Mouse (Mus musculus) heart, embryonic 14.5 days (tissue): ENCODE data around the gene Gp1ba. TPM values are rescaled to one million over a fixed set of nuclear protein-coding genes. Genes with fewer than 3 reads are reported as not detected.

ENCODE experiments used
- ATAC-seq: fragments of 200-750 bp; cut with Nextera tagmentation; 2 replicates; pipeline ENCODE4 v1.8.0; 2017; ENCODE audit warnings: low read depth, moderate TSS enrichment; ENCODE audit not compliant: insufficient number of reproducible peaks, insufficient read depth, low FRiP score
- H3K27ac ChIP-seq, 2 experiments: fragments of 200-500 bp in 1 of 2; fragments of 300-500 bp in 1 of 2; sonication (generic) in 1 of 2; replicated peaks in 1 of 2; 2 replicates each; pipeline ENCODE4 v1.5.1; 2012 to 2014; ENCODE audit warnings: low read depth in 2 of 2, low read length in 2 of 2, control low read depth in 1 of 2, mild to moderate bottlenecking in 1 of 2, mixed read lengths in 1 of 2; ENCODE audit not compliant: control insufficient read depth in 1 of 2, insufficient read depth in 1 of 2
- H3K27me3 ChIP-seq: fragments of 300-500 bp; sonication (generic); 2 replicates; pipeline ENCODE4 v1.6.1; 2014; ENCODE audit warnings: mild to moderate bottlenecking, low read length, control low read depth; ENCODE audit not compliant: control insufficient read depth, insufficient read depth
- H3K36me3 ChIP-seq: fragments of 300-500 bp; sonication (generic); 2 replicates; pipeline ENCODE4 v1.6.1; 2014; ENCODE audit warnings: mild to moderate bottlenecking, control low read depth, low read length, mixed read lengths; ENCODE audit not compliant: control insufficient read depth, insufficient read depth
- H3K4me1 ChIP-seq, 2 experiments: fragments of 200-500 bp in 1 of 2; fragments of 300-500 bp in 1 of 2; sonication (generic) in 1 of 2; 2 replicates each; pipeline ENCODE4 v1.6.1; 2012 to 2014; ENCODE audit warnings: low read length in 2 of 2, control low read depth in 1 of 2, mixed read lengths in 1 of 2; ENCODE audit not compliant: control insufficient read depth in 2 of 2, insufficient read depth in 2 of 2
- H3K4me2 ChIP-seq: fragments of 300-500 bp; sonication (generic); 2 replicates; pipeline ENCODE4 v1.6.1; 2014; ENCODE audit warnings: mild to moderate bottlenecking, low read length
- H3K4me3 ChIP-seq, 2 experiments: fragments of 200-500 bp in 1 of 2; fragments of 300-500 bp in 1 of 2; sonication (generic) in 1 of 2; 2 replicates each; pipeline ENCODE4 v1.5.1; 2012 to 2014; ENCODE audit warnings: low read length in 2 of 2, mild to moderate bottlenecking in 2 of 2, control low read depth in 1 of 2, low read depth in 1 of 2, moderate library complexity in 1 of 2; ENCODE audit not compliant: control insufficient read depth in 1 of 2, insufficient read depth in 1 of 2
- H3K9ac ChIP-seq: fragments of 300-500 bp; sonication (generic); 2 replicates; pipeline ENCODE4 v1.6.1; 2014; ENCODE audit warnings: mild to moderate bottlenecking, low read length
- H3K9me3 ChIP-seq: fragments of 300-500 bp; sonication (generic); 2 replicates; pipeline ENCODE4 v1.6.1; 2016; ENCODE audit warnings: low read length, control low read depth; ENCODE audit not compliant: control insufficient read depth
- WGBS: fragments of 180-500 bp; shearing (Covaris S2); extraction: QIAGEN DNeasy Blood & Tissue Kit; methylation state at CpG from one replicate; pipeline ENCODE4 v1.1.7; 2014; 5-methylcytosine and 5-hydroxymethylcytosine counted together
- polyA plus RNA-seq: library from polyadenylated mRNA; unstranded; fragments of >200 nt; fragmentation: Nextera tagmentation; extraction: Ambion mirVana; gene quantifications from 2 replicates; pipeline ENCODE4 v1.2.1, GENCODE M21; 2014

Gp1ba gene
- polyA plus RNA-seq, 1 experiment from 2014 or later: 0.74 TPM

- 47% methylated on average over 14 of the region's 14 CpGs for WGBS
- H3K36me3 ChIP-seq: peaks cover 88% of the 10 kb centered on the region
Observed at GRCm38 (mm10) chr11:70605024-70605566, 33.8 kb upstream of the Gp1ba start.

GRCm38 (mm10) chr11:70606717-70607116 is 32.2 kb upstream of the Gp1ba start:
- Histone ChIP-seq H3K9ac (no peak overlapping the region), H3K4me1 (no peaks in the 10 kb centered on the region), H3K4me3 (no peak overlapping the region), H3K27ac (no peak overlapping the region), H3K9me3 (no peaks in the 10 kb centered on the region), H3K36me3 (peaks cover 95% of the 10 kb centered on the region), H3K4me2 (no peak overlapping the region), H3K27me3 (no peaks in the 10 kb centered on the region)
- 69% methylated on average over 12 of the region's 12 CpGs for WGBS
- ATAC-seq: no peak

More at GRCm38 (mm10) chr11:70605024-70605566, 33.8 kb upstream of the Gp1ba start:
- no peak overlapping the region for H3K27ac ChIP-seq
- no peak overlapping the region for H3K9ac ChIP-seq
- no peaks in the 10 kb centered on the region for H3K9me3 ChIP-seq
- ATAC-seq: no peak
- H3K27me3 ChIP-seq: no peaks in the 10 kb centered on the region
- no peak overlapping the region for H3K4me2 ChIP-seq
- H3K4me1 ChIP-seq: no peaks in the 10 kb centered on the region
- H3K4me3 ChIP-seq: no peak overlapping the region

GRCm38 (mm10) chr11:70607611-70608010 is 31.3 kb upstream of the Gp1ba start:
- Histone ChIP-seq H3K36me3 (peaks cover 95% of the 10 kb centered on the region), H3K27ac (no peak overlapping the region), H3K27me3 (no peaks in the 10 kb centered on the region), H3K4me2 (no peak overlapping the region), H3K9me3 (no peaks in the 10 kb centered on the region), H3K9ac (no peak overlapping the region), H3K4me3 (no peak overlapping the region), H3K4me1 (no peaks in the 10 kb centered on the region)
- WGBS: 85% methylated on average over 9 of the region's 9 CpGs
- ATAC-seq: no peak

- Histone ChIP-seq H3K4me3 (no peak overlapping the region), H3K9ac (no peak overlapping the region), H3K36me3 (peaks cover 96% of the 10 kb centered on the region), H3K4me1 (no peaks in the 10 kb centered on the region), H3K27ac (no peak overlapping the region), H3K4me2 (no peak overlapping the region), H3K9me3 (no peaks in the 10 kb centered on the region), H3K27me3 (no peaks in the 10 kb centered on the region)
- ATAC-seq: no peak
- 87% methylated on average over 25 of the region's 26 CpGs for WGBS
Observed at GRCm38 (mm10) chr11:70608381-70609066, 30.4 kb upstream of the Gp1ba start.

GRCm38 (mm10) chr11:70610752-70611151 is 28.2 kb upstream of the Gp1ba start:
- no peak overlapping the region for H3K9ac ChIP-seq
- peaks cover 76% of the 10 kb centered on the region for H3K36me3 ChIP-seq
- 80% methylated on average over 4 of the region's 4 CpGs for WGBS
- no peak for ATAC-seq
- H3K27ac ChIP-seq: no peak overlapping the region
- H3K4me1 ChIP-seq: peaks cover 10 to 14% of the 10 kb centered on the region in 2 experiments
- H3K9me3 ChIP-seq: no peaks in the 10 kb centered on the region
- H3K27me3 ChIP-seq: no peaks in the 10 kb centered on the region
- H3K4me3 ChIP-seq: no peak overlapping the region
- H3K4me2 ChIP-seq: no peak overlapping the region

GRCm38 (mm10) chr11:70612505-70612904 is 26.4 kb upstream of the Gp1ba start:
- no peak overlapping the region for H3K27ac ChIP-seq
- H3K4me2 ChIP-seq: no peak overlapping the region
- H3K4me1 ChIP-seq: peaks cover 12 to 15% of the 10 kb centered on the region in 2 experiments
- 0 out of 2 replicates have a peak, but pooled peaks cover 7% of the 10 kb centered on the region for H3K27me3 ChIP-seq
- peaks cover 59% of the 10 kb centered on the region for H3K36me3 ChIP-seq
- no peak overlapping the region for H3K4me3 ChIP-seq
- no peaks in the 10 kb centered on the region for H3K9me3 ChIP-seq
- ATAC-seq: no peak
- no peak overlapping the region for H3K9ac ChIP-seq
- 66% methylated on average over 7 of the region's 7 CpGs for WGBS

- 2% methylated on average over 17 of the region's 17 CpGs for WGBS
- ATAC-seq: peak; percentile 80
- Histone ChIP-seq H3K4me2 (peak overlapping the region; percentile 77), H3K27me3 (0 out of 2 replicates have a peak, but pooled peaks cover 7% of the 10 kb centered on the region), H3K27ac (peak overlapping the region; percentile 41 to 48), H3K4me3 (peak overlapping the region; percentile 37), H3K9me3 (no peaks in the 10 kb centered on the region), H3K36me3 (peaks cover 33% of the 10 kb centered on the region), H3K9ac (peak overlapping the region; percentile 66), H3K4me1 (peaks cover 12 to 15% of the 10 kb centered on the region in 2 experiments)
Observed at GRCm38 (mm10) chr11:70615074-70615473, 23.8 kb upstream of the Gp1ba start.
